Mouse (Mus musculus) cortical plate, adult 2 months (tissue): Measurements from ENCODE around the gene Mrpl24.

Source experiments
- CTCF ChIP-seq: fragments of 200-500 bp; IDR thresholded peaks from 2 replicates; pipeline ENCODE4 v1.5.1; 2011; ENCODE audit warnings: mild to moderate bottlenecking, control low read depth, low read length; ENCODE audit not compliant: insufficient read depth; ENCODE audit errors: extremely low read depth
- POLR2A ChIP-seq: fragments of 200-500 bp; IDR thresholded peaks from 2 replicates; pipeline ENCODE4 v1.6.1; 2011; ENCODE audit warnings: mild to moderate bottlenecking, low read length, control low read depth; ENCODE audit not compliant: insufficient read depth; ENCODE audit errors: extremely low read depth

DNA sequence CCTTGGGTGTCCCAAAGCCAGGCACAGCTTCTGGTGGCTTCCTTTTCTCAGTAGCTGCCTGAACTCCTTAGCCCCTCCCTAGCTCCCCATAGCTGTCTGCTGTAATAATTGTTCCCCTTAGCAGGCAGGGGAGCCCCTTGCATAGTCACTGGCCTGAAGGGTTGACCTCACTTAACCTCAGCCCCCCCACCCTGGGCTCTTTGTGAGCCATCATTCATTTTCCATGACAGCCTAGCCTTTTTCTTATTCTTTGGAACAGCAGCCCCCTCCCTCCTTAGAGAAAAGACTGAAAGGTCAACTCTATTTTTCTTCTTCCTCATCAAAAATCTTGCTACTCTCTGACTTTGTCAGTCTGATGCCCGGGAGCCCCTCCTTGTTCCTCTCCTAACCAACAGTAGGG, 39.7 kb downstream of the Mrpl24 start:
- no peak for TF ChIP-seq CTCF
- no peak for TF ChIP-seq POLR2A
